Mouse (Mus musculus) myocyte (in vitro differentiated cells): ENCODE measurements around the gene Lrrk1.

Experiments
- CEBPB ChIP-seq: IDR thresholded peaks from 2 replicates; pipeline ENCODE4 v1.6.1; 2011; ENCODE audit warnings: mild to moderate bottlenecking, moderate library complexity; ENCODE audit not compliant: poor library complexity, insufficient read depth, severe bottlenecking
- POLR2A ChIP-seq: IDR thresholded peaks from one replicate; pipeline ENCODE4 v1.6.1; 2011; ENCODE audit warnings: low read depth, mild to moderate bottlenecking, control low read depth, moderate library complexity; ENCODE audit not compliant: insufficient read length
- USF1 ChIP-seq: IDR thresholded peaks from one replicate; pipeline ENCODE4 v1.6.1; 2011; ENCODE audit warnings: low read depth, mild to moderate bottlenecking, control low read depth, moderate library complexity

DNA sequence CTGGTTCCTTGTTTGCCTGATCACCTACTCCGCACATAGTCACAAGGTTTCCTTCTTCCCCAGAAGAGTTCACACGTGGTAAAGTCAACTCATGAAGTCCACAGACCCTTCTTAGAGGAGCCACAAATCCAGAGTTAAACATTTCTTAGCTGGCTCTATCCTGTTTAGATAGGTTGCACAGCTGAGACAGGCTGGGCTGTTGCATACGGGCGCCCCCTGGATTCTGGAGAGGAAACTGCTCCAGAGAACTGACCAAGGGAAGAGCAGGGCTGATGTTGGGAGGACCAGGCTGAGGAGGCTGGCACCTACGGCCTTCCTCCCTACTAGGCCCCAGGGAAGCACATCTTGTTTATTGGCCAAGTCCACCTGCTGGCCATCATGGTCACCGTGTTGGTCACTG is 138.1 kb downstream of the Lrrk1 start:
- TF ChIP-seq CEBPB: no peak
- no peak for TF ChIP-seq USF1
- TF ChIP-seq POLR2A: no peak
